Mouse (Mus musculus): ENCODE data around the gene Soat1.

DNA sequence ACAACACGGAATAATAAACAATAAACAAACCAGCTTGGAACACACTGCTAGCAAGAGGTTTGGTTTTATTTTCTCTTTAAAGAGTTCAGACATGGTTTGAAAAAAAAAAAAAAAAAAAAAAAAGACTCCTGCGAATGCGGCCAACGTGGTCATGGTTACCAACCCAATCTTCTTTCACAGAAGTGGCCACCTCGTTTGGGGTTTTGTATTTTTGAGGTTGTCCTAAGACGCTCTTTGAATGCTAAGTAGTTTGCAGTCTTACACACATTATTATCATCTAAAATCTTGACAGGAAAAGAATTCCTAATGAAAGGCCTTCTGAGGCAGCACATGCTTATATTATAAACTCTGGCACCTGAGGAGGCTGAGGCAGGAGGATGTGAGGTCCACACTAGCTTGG lies 45.7 kb downstream of the Soat1 start:
- no peak for TF ChIP-seq CTCF (IDR thresholded peaks at IDR 0.05; ENCODE audit: insufficient read depth, low read length)
- no peak for TF ChIP-seq POLR2A (IDR thresholded peaks at IDR 0.05; ENCODE audit: borderline replicate concordance, extremely low read depth, low read depth, low read length)
